Mouse (Mus musculus) testis, adult 2 months (tissue): Measurements from ENCODE around the gene Ncam1. TPM values are rescaled to one million over a fixed set of nuclear protein-coding genes. Genes with fewer than 3 reads are reported as not detected.

ENCODE experiments used
- H3K27ac ChIP-seq: fragments of 200-500 bp; 2 replicates; pipeline ENCODE4 v1.5.1; 2012; ENCODE audit warnings: low read depth, low read length; ENCODE audit not compliant: control insufficient read depth, insufficient read depth
- H3K27me3 ChIP-seq: fragments of 200-500 bp; 2 replicates; pipeline ENCODE4 v1.6.1; 2012; ENCODE audit warnings: mild to moderate bottlenecking, low read length, moderate library complexity; ENCODE audit not compliant: control insufficient read depth, insufficient read depth
- H3K36me3 ChIP-seq: fragments of 200-500 bp; 2 replicates; pipeline ENCODE4 v1.6.1; 2012; ENCODE audit warnings: mild to moderate bottlenecking, low read length; ENCODE audit not compliant: control insufficient read depth, insufficient read depth
- H3K4me1 ChIP-seq: fragments of 200-500 bp; 2 replicates; pipeline ENCODE4 v1.6.1; 2012; ENCODE audit warnings: low read length; ENCODE audit not compliant: control insufficient read depth, insufficient read depth
- H3K4me3 ChIP-seq: fragments of 200-500 bp; 2 replicates; pipeline ENCODE4 v1.5.1; 2012; ENCODE audit warnings: low read depth, mild to moderate bottlenecking, low read length, moderate library complexity, mixed read lengths; ENCODE audit not compliant: control insufficient read depth
- CTCF ChIP-seq: fragments of 200-500 bp; IDR thresholded peaks from 2 replicates; pipeline ENCODE4 v1.5.1; 2012; ENCODE audit warnings: low read depth, mild to moderate bottlenecking, inconsistent platforms, low read length, moderate library complexity; ENCODE audit not compliant: control insufficient read depth, insufficient read depth, insufficient replicate concordance
- POLR2A ChIP-seq: fragments of 200-500 bp; IDR thresholded peaks from 2 replicates; pipeline ENCODE4 v1.6.1; 2012; ENCODE audit warnings: low read depth, mild to moderate bottlenecking, inconsistent platforms, low read length, moderate library complexity; ENCODE audit not compliant: control insufficient read depth
- polyA plus RNA-seq: library from polyadenylated mRNA; depleted of rRNA; stranded (reverse); fragments of >200 nt; gene quantifications from 2 replicates; pipeline ENCODE4 v1.2.3, GENCODE M21; 2012

The Ncam1 gene
- polyA plus RNA-seq, 1 experiment, result 5.5 TPM

DNA sequence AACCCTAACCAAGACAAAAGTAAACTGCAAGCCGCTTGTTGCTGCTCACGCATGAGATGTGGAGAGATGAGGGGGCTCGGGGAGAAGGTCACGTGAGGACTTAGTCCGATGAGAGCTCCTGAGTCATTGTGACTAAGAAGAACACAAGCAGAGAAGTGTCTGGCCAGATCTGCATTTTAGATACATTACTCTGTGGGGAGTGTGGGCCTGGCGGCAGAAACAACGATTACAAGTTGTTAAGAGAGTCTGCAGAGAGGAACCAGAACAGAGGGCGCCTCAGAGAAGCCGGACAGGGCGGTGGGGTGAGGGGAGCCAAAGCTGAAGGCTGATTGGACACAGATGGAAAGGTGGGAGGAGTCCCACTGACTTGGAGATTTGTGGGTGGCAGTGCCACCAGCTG, 315.4 kb downstream of the Ncam1 start:
- no peaks in the 10 kb centered on the region for H3K36me3 ChIP-seq
- no peak overlapping the region; the same call in 1 of the 2 replicates for H3K4me3 ChIP-seq
- TF ChIP-seq CTCF (no peak), POLR2A (no peak)
- peaks cover 11% of the 10 kb centered on the region for H3K4me1 ChIP-seq
- no peak overlapping the region for H3K27ac ChIP-seq
- H3K27me3 ChIP-seq, result no peaks in the 10 kb centered on the region

- H3K4me1 ChIP-seq, result no peaks in the 10 kb centered on the region
- H3K27me3 ChIP-seq, result no peaks in the 10 kb centered on the region
- H3K27ac ChIP-seq, result no peak overlapping the region
- TF ChIP-seq POLR2A (no peak), CTCF (no peak)
- H3K4me3 ChIP-seq, result no peak overlapping the region
- H3K36me3 ChIP-seq, result peaks cover 1% of the 10 kb centered on the region; the same call in 1 of the 2 replicates
Measured at GRCm38 (mm10) chr9:49472126-49472525, 326.6 kb downstream of the Ncam1 start.

GRCm38 (mm10) chr9:49470946-49471345, 327.8 kb downstream of the Ncam1 start:
- Histone ChIP-seq H3K27me3 (no peaks in the 10 kb centered on the region), H3K36me3 (peaks cover 1% of the 10 kb centered on the region; the same call in 1 of the 2 replicates), H3K27ac (no peak overlapping the region), H3K4me3 (no peak overlapping the region), H3K4me1 (no peaks in the 10 kb centered on the region)
- no peak for TF ChIP-seq POLR2A
- no peak for TF ChIP-seq CTCF

GRCm38 (mm10) chr9:49470006-49470405, 328.7 kb downstream of the Ncam1 start:
- no peak overlapping the region for H3K27ac ChIP-seq
- H3K27me3 ChIP-seq, result no peaks in the 10 kb centered on the region
- no peaks in the 10 kb centered on the region for H3K4me1 ChIP-seq
- no peak overlapping the region for H3K4me3 ChIP-seq
- TF ChIP-seq POLR2A (no peak), CTCF (no peak)
- H3K36me3 ChIP-seq, result peaks cover 1% of the 10 kb centered on the region; the same call in 1 of the 2 replicates

DNA sequence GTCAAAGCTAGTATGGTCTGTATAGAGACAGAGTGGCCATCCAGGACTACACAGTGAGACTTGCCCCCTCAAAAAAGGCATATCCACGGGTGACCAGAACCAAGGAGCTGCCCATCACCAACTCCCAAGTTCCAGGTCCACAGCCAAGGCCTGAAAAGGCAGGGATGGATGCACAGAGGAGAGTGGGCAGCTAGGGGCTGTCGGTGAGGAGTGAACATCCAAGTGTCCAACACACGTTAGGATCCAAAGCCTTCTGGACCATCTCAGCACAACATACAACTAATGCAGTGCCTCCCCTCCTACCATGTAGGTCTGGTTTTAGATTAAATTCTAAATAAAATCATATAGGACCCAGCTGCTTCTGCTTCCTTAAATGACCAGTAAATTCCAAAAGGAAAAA, 342.6 kb downstream of the Ncam1 start:
- Histone ChIP-seq H3K36me3 (no peaks in the 10 kb centered on the region; the same call in 1 of the 2 replicates), H3K27me3 (no peaks in the 10 kb centered on the region), H3K4me3 (no peak overlapping the region), H3K27ac (no peak overlapping the region), H3K4me1 (no peaks in the 10 kb centered on the region)
- TF ChIP-seq POLR2A (no peak), CTCF (no peak)

DNA sequence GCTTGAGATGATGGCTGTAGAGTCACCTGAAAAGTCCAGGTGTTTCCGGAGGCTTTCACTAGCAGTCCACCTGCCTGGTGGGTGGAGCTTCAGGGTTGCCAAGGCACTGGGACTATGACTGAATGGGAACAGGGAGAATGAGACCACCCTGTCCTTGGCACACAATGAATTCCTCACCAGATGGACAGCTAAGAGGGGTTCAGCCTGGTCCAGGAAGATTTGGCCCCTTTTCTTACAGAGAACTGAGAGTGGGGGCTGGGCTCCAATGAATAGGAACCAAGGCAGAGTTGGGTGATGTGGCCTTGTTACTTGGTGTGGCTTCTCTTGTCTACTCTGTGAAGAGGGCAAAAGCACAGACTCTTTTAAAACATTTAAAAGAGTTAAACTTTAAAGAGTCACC, 346.3 kb downstream of the Ncam1 start:
- no peak for TF ChIP-seq CTCF
- TF ChIP-seq POLR2A, result no peak
- H3K27me3 ChIP-seq, result no peaks in the 10 kb centered on the region
- H3K4me1 ChIP-seq, result no peaks in the 10 kb centered on the region
- H3K27ac ChIP-seq, result no peak overlapping the region
- peak overlapping the region; percentile 11; the same call in 1 of the 2 replicates for H3K4me3 ChIP-seq
- H3K36me3 ChIP-seq, result no peaks in the 10 kb centered on the region; the same call in none of the 2 replicates
